Mouse (Mus musculus) CH12.LX (cell line): Measurements from ENCODE around the gene Card11. TPM values are rescaled to one million over a fixed set of nuclear protein-coding genes. Genes with fewer than 3 reads are reported as not detected.

Experiments used
- DNase-seq: peaks from one replicate; pipeline ENCODE4 v3.0.0-alpha.2; 2013; ENCODE audit errors: extremely low read depth
- H3K27ac ChIP-seq: 2 replicates; pipeline ENCODE4 v1.5.1; 2012; ENCODE audit warnings: low read depth, mild to moderate bottlenecking, control low read depth, moderate library complexity; ENCODE audit not compliant: insufficient read depth
- H3K27me3 ChIP-seq: replicated peaks from 2 replicates; pipeline ENCODE3; 2012; ENCODE audit warnings: inconsistent platforms
- H3K36me3 ChIP-seq, 2 experiments: replicated peaks in 1 of 2; 2 replicates each; pipeline versions ENCODE3 to v1.6.1; 2012; ENCODE audit warnings: inconsistent platforms in 1 of 2, low read length in 1 of 2, mild to moderate bottlenecking in 1 of 2, mixed read lengths in 1 of 2, moderate library complexity in 1 of 2; ENCODE audit not compliant: control insufficient read depth in 1 of 2, insufficient read depth in 1 of 2
- H3K4me1 ChIP-seq, 2 experiments: 2 replicates each; pipeline ENCODE4 v1.6.1; 2012; ENCODE audit warnings: inconsistent platforms in 1 of 2, moderate library complexity in 1 of 2; ENCODE audit not compliant: insufficient read depth in 2 of 2, control insufficient read depth in 1 of 2
- H3K4me2 ChIP-seq: 2 replicates; pipeline ENCODE4 v1.6.1; 2012; ENCODE audit warnings: low read depth, mild to moderate bottlenecking, control low read depth; ENCODE audit not compliant: poor library complexity, insufficient read depth, severe bottlenecking
- H3K4me3 ChIP-seq, 3 experiments: fragments of 150-350 bp in 1 of 3; sonication (generic) in 1 of 3; replicated peaks in 1 of 3; 2 replicates each; pipeline versions ENCODE3 to v1.5.1; 2011 to 2012; ENCODE audit warnings: low read depth in 2 of 3, low read length in 2 of 3, mild to moderate bottlenecking in 2 of 3, moderate library complexity in 2 of 3, control low read depth in 1 of 3, improper control_type of control experiment in 1 of 3, inconsistent platforms in 1 of 3, mixed read lengths in 1 of 3; ENCODE audit not compliant: poor library complexity in 1 of 3
- H3K79me2 ChIP-seq: replicated peaks from 2 replicates; pipeline ENCODE4 v1.6.1; 2012; ENCODE audit warnings: mild to moderate bottlenecking, moderate library complexity; ENCODE audit not compliant: control insufficient read depth, poor library complexity, insufficient read depth, severe bottlenecking; ENCODE audit errors: extremely low read depth
- H3K9ac ChIP-seq: 2 replicates; pipeline ENCODE4 v1.6.1; 2012; ENCODE audit warnings: low read depth, mild to moderate bottlenecking, control low read depth, moderate library complexity; ENCODE audit not compliant: insufficient read depth
- H3K9me3 ChIP-seq: replicated peaks from 2 replicates; pipeline ENCODE3; 2012; ENCODE audit warnings: low read length, inconsistent platforms, mixed read lengths
- HCFC1 ChIP-seq: IDR thresholded peaks from 2 replicates; pipeline ENCODE4 v1.6.1; 2012; ENCODE audit warnings: low read depth, mild to moderate bottlenecking, inconsistent platforms, low read length, improper control_type of control experiment
- JUND ChIP-seq: conservative IDR thresholded peaks from 2 replicates; pipeline ENCODE4 v1.6.1; 2011; ENCODE audit warnings: low read depth, low read length, improper control_type of control experiment
- MAZ ChIP-seq: IDR thresholded peaks from 2 replicates; pipeline ENCODE4 v1.6.1; 2012; ENCODE audit warnings: low read depth, mild to moderate bottlenecking, inconsistent platforms, low read length, improper control_type of control experiment, moderate library complexity
- POLR2A ChIP-seq: IDR thresholded peaks from 2 replicates; pipeline ENCODE4 v1.6.1; 2011; ENCODE audit warnings: low read depth, mild to moderate bottlenecking, improper control_type of control experiment, low read length
- RAD21 ChIP-seq: IDR thresholded peaks from 2 replicates; pipeline ENCODE4 v1.6.1; 2011; ENCODE audit warnings: low read depth, mild to moderate bottlenecking, low read length, improper control_type of control experiment, moderate library complexity
- RCOR1 ChIP-seq: conservative IDR thresholded peaks from 2 replicates; pipeline ENCODE4 v1.6.1; 2012; ENCODE audit warnings: low read depth, mild to moderate bottlenecking, inconsistent platforms, low read length, improper control_type of control experiment
- SIN3A ChIP-seq: IDR thresholded peaks from 2 replicates; pipeline ENCODE4 v1.6.1; 2012; ENCODE audit warnings: low read length, improper control_type of control experiment, inconsistent platforms
- UBTF ChIP-seq: IDR thresholded peaks from 2 replicates; pipeline ENCODE4 v1.6.1; 2012; ENCODE audit warnings: low read depth, mild to moderate bottlenecking, inconsistent platforms, low read length, improper control_type of control experiment, moderate library complexity
- USF1 ChIP-seq: IDR thresholded peaks from 2 replicates; pipeline ENCODE4 v1.6.1; 2014; ENCODE audit warnings: low read depth, mild to moderate bottlenecking, inconsistent platforms, low read length, improper control_type of control experiment
- ZMIZ1 ChIP-seq: IDR thresholded peaks from 2 replicates; pipeline ENCODE4 v1.6.1; 2012; ENCODE audit warnings: low read depth, mild to moderate bottlenecking, inconsistent platforms, low read length, improper control_type of control experiment
- dilution Hi-C: fragments of 300-500 bp; cut with MboI; formaldehyde crosslinking; loops from 2 replicates; pipeline ENCODE4 v1.14.3; 2020; ENCODE audit warnings: low sequenced_read_pairs; ENCODE audit not compliant: extremely low pct_unique_long_range_greater_than_20kb, extremely low pct_ligation_motif_present
- in situ Hi-C: fragments of 300-500 bp; cut with MboI; formaldehyde crosslinking; loops from 3 replicates; pipeline ENCODE4 v1.14.3; 2019; ENCODE audit warnings: low sequenced_read_pairs, low pct_ligation_motif_present, low pct_unique_long_range_greater_than_20kb, mixed read lengths
- polyA plus RNA-seq: library from polyadenylated mRNA; unstranded; fragments of >175 nt; gene quantifications from 2 replicates; pipeline ENCODE4 v1.2.1, GENCODE M21; 2012; ENCODE audit warnings: low read depth; ENCODE audit not compliant: insufficient read length
- total RNA-seq, 2 experiments: library from RNA; depleted of rRNA; stranded (reverse); fragments of 300-350 nt in 1 of 2; fragments of >200 nt in 1 of 2; gene quantifications; 2 replicates each; pipeline ENCODE4 v1.2.3; 2012 to 2014

Card11 gene
- total and polyA plus RNA-seq, 3 experiments: 16.1 to 84.6 (median 31.9) TPM

- Histone ChIP-seq H3K36me3 (peaks cover 0 to 6% of the 10 kb centered on the region in 2 experiments), H3K27me3 (peaks cover 1% of the 10 kb centered on the region), H3K4me1 (peaks cover 12 to 33% of the 10 kb centered on the region in 2 experiments), H3K4me3 (no peak overlapping the region), H3K4me2 (no peak overlapping the region)
- in situ Hi-C loops: loop anchor here (5.0 to 25.0 kb wide), 2 partner anchors 56 to 1484 kb away; no protein-coding TSS in a partner anchor
- dilution Hi-C loops: no loop called here
- no peak for TF ChIP-seq RCOR1
- TF ChIP-seq ZMIZ1: no peak
- TF ChIP-seq, all 38 proteins: peak for 0
- Histone ChIP-seq H3K27ac (no peak overlapping the region), H3K9ac (no peak overlapping the region), H3K79me2 (no peaks in the 10 kb centered on the region; the same call in 1 of the 2 replicates), H3K9me3 (no peaks in the 10 kb centered on the region)
- DNase-seq: no peak
Observed at GRCm38 (mm10) chr5:140827896-140828295, 172.5 kb downstream of the Card11 start.

GRCm38 (mm10) chr5:140827413-140827812 is 173.0 kb downstream of the Card11 start:
- no peak for DNase-seq
- Histone ChIP-seq H3K4me1 (peaks cover 12 to 33% of the 10 kb centered on the region in 2 experiments), H3K27ac (no peak overlapping the region)
- TF ChIP-seq USF1: no peak
- TF ChIP-seq SIN3A: no peak
- TF ChIP-seq, all 38 proteins: peak for 0
- Histone ChIP-seq H3K79me2 (no peaks in the 10 kb centered on the region; the same call in 1 of the 2 replicates), H3K9ac (no peak overlapping the region), H3K4me2 (no peak overlapping the region), H3K9me3 (no peaks in the 10 kb centered on the region), H3K36me3 (peaks cover 0 to 6% of the 10 kb centered on the region in 2 experiments), H3K27me3 (peaks cover 1% of the 10 kb centered on the region), H3K4me3 (no peak overlapping the region)
- dilution Hi-C loops: no loop called here
- in situ Hi-C loops: loop anchor here (5.0 to 25.0 kb wide), 2 partner anchors 55 to 1485 kb away; no protein-coding TSS in a partner anchor

GRCm38 (mm10) chr5:140826796-140827195 is 173.6 kb downstream of the Card11 start:
- DNase-seq: no peak
- Histone ChIP-seq H3K4me1 (peaks cover 12 to 33% of the 10 kb centered on the region in 2 experiments), H3K79me2 (no peaks in the 10 kb centered on the region; the same call in 1 of the 2 replicates), H3K27ac (no peak overlapping the region), H3K9me3 (no peaks in the 10 kb centered on the region), H3K4me2 (no peak overlapping the region), H3K27me3 (peaks cover 1% of the 10 kb centered on the region), H3K9ac (no peak overlapping the region), H3K4me3 (no peak overlapping the region), H3K36me3 (peaks cover 0 to 6% of the 10 kb centered on the region in 2 experiments)
- in situ Hi-C loops: loop anchor here (5.0 to 25.0 kb wide), 2 partner anchors 54 to 1486 kb away; no protein-coding TSS in a partner anchor
- TF ChIP-seq RAD21 (no peak), UBTF (no peak), JUND (no peak), SIN3A (no peak), MAZ (no peak), ZMIZ1 (no peak), POLR2A (no peak), HCFC1 (no peak)
- dilution Hi-C loops: no loop called here
